Mouse (Mus musculus) cortical plate, adult 2 months (tissue): ENCODE data around the gene Jakmip3.

Source experiments
- CTCF ChIP-seq: fragments of 200-500 bp; IDR thresholded peaks from 2 replicates; pipeline ENCODE4 v1.5.1; 2011; ENCODE audit warnings: mild to moderate bottlenecking, control low read depth, low read length; ENCODE audit not compliant: insufficient read depth; ENCODE audit errors: extremely low read depth
- POLR2A ChIP-seq: fragments of 200-500 bp; IDR thresholded peaks from 2 replicates; pipeline ENCODE4 v1.6.1; 2011; ENCODE audit warnings: mild to moderate bottlenecking, low read length, control low read depth; ENCODE audit not compliant: insufficient read depth; ENCODE audit errors: extremely low read depth

DNA sequence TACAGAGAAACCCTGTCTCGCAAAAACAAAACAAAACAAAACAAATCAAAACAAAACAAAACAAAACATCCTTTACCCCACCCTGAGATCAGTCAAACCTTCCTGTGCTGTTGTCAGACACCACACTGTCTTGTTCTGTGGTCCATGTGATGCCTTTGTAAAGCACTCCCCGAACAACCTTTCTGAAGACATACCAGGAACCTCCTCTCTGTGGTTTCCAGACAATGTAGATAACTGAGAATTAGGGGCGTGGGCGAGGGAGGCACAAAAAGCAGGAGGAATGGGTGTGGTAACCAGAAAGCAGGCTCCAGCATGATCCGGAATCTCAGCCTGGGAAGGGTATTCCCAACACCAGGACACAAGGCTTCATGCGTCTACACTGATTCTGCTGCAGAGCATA lies 74.6 kb downstream of the Jakmip3 start:
- TF ChIP-seq CTCF, result no peak
- TF ChIP-seq POLR2A, result no peak
